Mouse (Mus musculus) heart, postnatal 0 days (tissue): Measurements from ENCODE around the gene U2af1l4. TPM values are rescaled to one million over a fixed set of nuclear protein-coding genes. Genes with fewer than 3 reads are reported as not detected.

Source experiments
- ATAC-seq: fragments of 200-750 bp; cut with Nextera tagmentation; 2 replicates; pipeline ENCODE4 v1.8.0; 2017; ENCODE audit warnings: low read depth, moderate number of reproducible peaks, moderate library complexity; ENCODE audit not compliant: insufficient read depth
- DNase-seq: peaks from one replicate; pipeline ENCODE4 v3.0.0-alpha.2; 2016; ENCODE audit warnings: low spot score
- H3K27ac ChIP-seq: fragments of 300-500 bp; sonication (generic); 2 replicates; pipeline ENCODE4 v1.5.1; 2014; ENCODE audit warnings: low read depth, mild to moderate bottlenecking
- H3K27me3 ChIP-seq: fragments of 300-500 bp; sonication (generic); 2 replicates; pipeline ENCODE4 v1.6.1; 2014; ENCODE audit warnings: low read length, mixed read lengths; ENCODE audit not compliant: control insufficient read depth, insufficient read depth
- H3K36me3 ChIP-seq: fragments of 300-500 bp; sonication (generic); replicated peaks from 2 replicates; pipeline ENCODE4 v1.6.1; 2014; ENCODE audit warnings: low read length, mixed read lengths; ENCODE audit not compliant: control insufficient read depth, insufficient read depth
- H3K4me1 ChIP-seq: fragments of 300-500 bp; sonication (generic); 2 replicates; pipeline ENCODE4 v1.6.1; 2014; ENCODE audit warnings: antibody characterized with exemption; ENCODE audit not compliant: control insufficient read depth, insufficient read depth
- H3K4me2 ChIP-seq: fragments of 300-500 bp; sonication (generic); 2 replicates; pipeline ENCODE4 v1.6.1; 2014; ENCODE audit warnings: low read depth, mild to moderate bottlenecking, low read length, moderate library complexity
- H3K4me3 ChIP-seq: fragments of 300-500 bp; sonication (generic); 2 replicates; pipeline ENCODE4 v1.5.1; 2014; ENCODE audit warnings: low read depth, low read length
- H3K9ac ChIP-seq: fragments of 300-500 bp; sonication (generic); replicated peaks from 2 replicates; pipeline ENCODE4 v1.6.1; 2014; ENCODE audit warnings: low read depth, low read length, mixed read lengths
- H3K9me3 ChIP-seq: fragments of 300-500 bp; sonication (generic); replicated peaks from 2 replicates; pipeline ENCODE4 v1.6.1; 2016; ENCODE audit warnings: low read length; ENCODE audit not compliant: control insufficient read depth
- CTCF ChIP-seq: IDR thresholded peaks from 2 replicates; pipeline ENCODE4 v1.5.1; 2016; ENCODE audit warnings: antibody characterized with exemption, control low read depth, low read depth
- EP300 ChIP-seq: IDR thresholded peaks from 2 replicates; pipeline ENCODE4 v1.6.1; 2016; ENCODE audit warnings: antibody characterized with exemption, low read depth
- whole genome bisulfite sequencing: fragments of 180-500 bp; shearing (Covaris S2); extraction: QIAGEN DNeasy Blood & Tissue Kit; methylation state at CpG from one replicate; pipeline ENCODE4 v1.1.7; 2014; 5-methylcytosine and 5-hydroxymethylcytosine counted together
- polyA plus RNA-seq: library from polyadenylated mRNA; unstranded; fragments of >200 nt; fragmentation: Nextera tagmentation; extraction: Ambion mirVana; gene quantifications from 2 replicates; pipeline ENCODE4 v1.2.1, GENCODE M21; 2015
- total RNA-seq: library from RNA; depleted of rRNA; stranded (reverse); fragments of >200 nt; gene quantifications from 2 replicates; pipeline ENCODE4 v1.2.3, GENCODE M21; 2014; ENCODE audit warnings: low replicate concordance

Gene U2af1l4
- total and polyA plus RNA-seq, 2 experiments from 2014 or later: 41.9 to 120 TPM

- WGBS: 78% methylated on average over 9 of the region's 9 CpGs
- 0 out of 2 replicates have a peak, but pooled peaks cover 2% of the 10 kb centered on the region for H3K27me3 ChIP-seq
- no peak overlapping the region for H3K4me2 ChIP-seq
- ATAC-seq: no peak
- no peaks in the 10 kb centered on the region for H3K9me3 ChIP-seq
- H3K9ac ChIP-seq: no peak overlapping the region
- DNase-seq: no peak
- H3K4me1 ChIP-seq: peaks cover 14% of the 10 kb centered on the region
- H3K27ac ChIP-seq: no peak overlapping the region
- no peak overlapping the region for H3K4me3 ChIP-seq
- no peak for TF ChIP-seq EP300
- no peak for TF ChIP-seq CTCF
- 0 out of 2 replicates have a peak, but pooled peaks cover under 1% of the 10 kb centered on the region for H3K36me3 ChIP-seq
Measured at GRCm38 (mm10) chr7:30590927-30591604, 28.0 kb downstream of the U2af1l4 start.

- ATAC-seq: no peak
- H3K9me3 ChIP-seq: no peaks in the 10 kb centered on the region
- no peak overlapping the region for H3K27ac ChIP-seq
- H3K4me2 ChIP-seq: no peak overlapping the region
- TF ChIP-seq CTCF (no peak), EP300 (no peak)
- DNase-seq: no peak
- H3K4me3 ChIP-seq: no peak overlapping the region
- WGBS: 55% methylated on average over 4 of the region's 4 CpGs
- no peak overlapping the region for H3K9ac ChIP-seq
- no peaks in the 10 kb centered on the region for H3K36me3 ChIP-seq
- peaks cover 14% of the 10 kb centered on the region for H3K4me1 ChIP-seq
- H3K27me3 ChIP-seq: 0 out of 2 replicates have a peak, but pooled peaks cover 2% of the 10 kb centered on the region
Measured at GRCm38 (mm10) chr7:30591605-30591951, 28.5 kb downstream of the U2af1l4 start.

- DNase-seq: no peak
- Histone ChIP-seq H3K36me3 (no peaks in the 10 kb centered on the region), H3K27ac (no peak overlapping the region), H3K27me3 (0 out of 2 replicates have a peak, but pooled peaks cover 2% of the 10 kb centered on the region), H3K4me1 (0 out of 2 replicates have a peak, but pooled peaks cover 4% of the 10 kb centered on the region), H3K4me3 (no peak overlapping the region), H3K4me2 (no peak overlapping the region), H3K9ac (no peak overlapping the region), H3K9me3 (no peaks in the 10 kb centered on the region)
- TF ChIP-seq EP300: no peak
- no peak for TF ChIP-seq CTCF
- no peak for ATAC-seq
- 36% methylated on average over 5 of the region's 5 CpGs for WGBS
Measured at GRCm38 (mm10) chr7:30592772-30593423, 29.8 kb downstream of the U2af1l4 start.

- TF ChIP-seq CTCF (no peak), EP300 (no peak)
- Histone ChIP-seq H3K27ac (no peak overlapping the region), H3K36me3 (no peaks in the 10 kb centered on the region), H3K4me1 (0 out of 2 replicates have a peak, but pooled peaks cover 4% of the 10 kb centered on the region), H3K4me3 (no peak overlapping the region), H3K27me3 (0 out of 2 replicates have a peak, but pooled peaks cover 2% of the 10 kb centered on the region), H3K4me2 (no peak overlapping the region), H3K9ac (no peak overlapping the region), H3K9me3 (no peaks in the 10 kb centered on the region)
- 66% methylated on average over 10 of the region's 10 CpGs for WGBS
- ATAC-seq: no peak
- no peak for DNase-seq
Measured at GRCm38 (mm10) chr7:30593579-30594509, 30.7 kb downstream of the U2af1l4 start.

GRCm38 (mm10) chr7:30594510-30595024 lies 31.5 kb downstream of the U2af1l4 start:
- no peak overlapping the region for H3K9ac ChIP-seq
- H3K27ac ChIP-seq: no peak overlapping the region
- no peak for TF ChIP-seq EP300
- TF ChIP-seq CTCF: no peak
- H3K27me3 ChIP-seq: 0 out of 2 replicates have a peak, but pooled peaks cover 2% of the 10 kb centered on the region
- 66% methylated on average over 4 of the region's 4 CpGs for WGBS
- no peaks in the 10 kb centered on the region for H3K36me3 ChIP-seq
- DNase-seq (no peak), ATAC-seq (no peak)
- H3K4me3 ChIP-seq: no peak overlapping the region
- H3K9me3 ChIP-seq: no peaks in the 10 kb centered on the region
- 0 out of 2 replicates have a peak, but pooled peaks cover 4% of the 10 kb centered on the region for H3K4me1 ChIP-seq
- H3K4me2 ChIP-seq: no peak overlapping the region
